Mouse (Mus musculus) monocyte, adult 5-6 weeks (primary cell): ENCODE results near the gene Syce1. TPM values are rescaled to one million over a fixed set of nuclear protein-coding genes. Genes with fewer than 3 reads are reported as not detected.
"Not testable (repeated sequence)": the region's sequence is repeated elsewhere in the genome, so short reads cannot be mapped to it uniquely, and the experiment has no call there.

Experiments
- ATAC-seq: fragments of 153-309, 156-312 bp; replicated peaks from 2 replicates; pipeline ENCODE4 v1.8.0; 2017; ENCODE audit warnings: mild to moderate bottlenecking; ENCODE audit not compliant: low TSS enrichment, insufficient number of reproducible peaks, severe bottlenecking, poor library complexity, low FRiP score
- total RNA-seq: library from RNA; stranded (forward); fragments of 200-1000, 200-491, 200-594 nt; gene quantifications from 3 replicates; pipeline ENCODE4 v1.2.3, GENCODE M21; 2017

Syce1 gene
- total RNA-seq, 1 experiment from 2014 or later: not detected

DNA sequence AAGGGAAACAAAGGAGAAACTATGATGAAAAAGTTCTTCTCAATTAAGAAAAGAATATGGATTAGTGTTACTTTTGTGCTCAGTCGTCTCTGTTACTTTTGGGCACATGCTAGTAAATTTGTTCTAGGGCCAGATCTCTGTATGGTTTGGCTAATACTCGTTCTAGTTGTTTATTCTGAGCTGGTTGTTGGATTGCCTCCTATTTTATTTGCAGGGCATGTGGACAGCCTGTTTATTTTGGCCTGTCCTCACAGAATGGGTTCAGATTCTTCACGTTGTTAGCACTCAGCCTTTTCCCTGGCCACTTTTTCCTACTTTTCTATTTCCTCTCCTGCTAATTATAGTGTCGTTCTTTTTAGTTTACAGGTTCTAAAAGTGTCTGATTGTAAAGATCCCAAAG, 5.9 kb upstream of the Syce1 start:
- ATAC-seq: no peak

DNA sequence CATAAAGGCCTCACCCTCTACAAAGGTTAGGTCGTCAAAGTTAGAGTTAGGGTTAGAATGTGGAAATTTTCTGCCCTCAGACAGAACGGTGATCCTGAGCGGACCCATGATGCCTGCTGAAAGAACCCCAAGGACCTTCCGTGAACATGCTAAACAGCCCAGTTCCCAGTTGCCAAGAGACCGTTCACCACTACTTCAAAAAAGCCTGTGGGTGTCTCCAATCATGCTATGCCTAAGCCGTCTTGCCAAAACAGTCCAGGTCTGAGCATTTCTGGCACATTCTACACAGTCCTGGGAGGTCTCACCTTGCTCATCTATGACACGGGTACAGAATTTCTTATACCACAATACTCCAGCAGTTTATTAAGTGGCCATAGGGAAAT, 392 bp upstream of the Syce1 start:
- ATAC-seq: no peak

DNA sequence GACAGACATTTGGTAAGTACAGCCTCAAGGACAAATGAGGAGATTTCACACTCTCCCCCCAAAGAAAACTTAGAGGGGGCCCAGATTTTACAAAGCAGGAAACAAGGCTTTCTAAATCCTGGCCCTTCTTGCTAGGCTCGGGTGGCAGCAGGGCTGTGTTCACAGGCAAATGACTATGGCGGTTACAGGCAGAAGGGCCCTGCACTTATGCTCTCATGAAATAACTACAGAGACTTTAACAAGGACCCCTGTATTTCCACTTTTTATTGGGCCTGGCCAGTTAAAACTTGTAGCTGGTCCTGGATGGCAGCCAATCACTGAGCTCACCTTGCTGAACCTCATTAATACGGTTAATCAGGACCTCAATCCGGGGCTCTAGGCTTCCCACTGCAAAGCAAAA, 7.1 kb downstream of the Syce1 start:
- ATAC-seq: no peak

DNA sequence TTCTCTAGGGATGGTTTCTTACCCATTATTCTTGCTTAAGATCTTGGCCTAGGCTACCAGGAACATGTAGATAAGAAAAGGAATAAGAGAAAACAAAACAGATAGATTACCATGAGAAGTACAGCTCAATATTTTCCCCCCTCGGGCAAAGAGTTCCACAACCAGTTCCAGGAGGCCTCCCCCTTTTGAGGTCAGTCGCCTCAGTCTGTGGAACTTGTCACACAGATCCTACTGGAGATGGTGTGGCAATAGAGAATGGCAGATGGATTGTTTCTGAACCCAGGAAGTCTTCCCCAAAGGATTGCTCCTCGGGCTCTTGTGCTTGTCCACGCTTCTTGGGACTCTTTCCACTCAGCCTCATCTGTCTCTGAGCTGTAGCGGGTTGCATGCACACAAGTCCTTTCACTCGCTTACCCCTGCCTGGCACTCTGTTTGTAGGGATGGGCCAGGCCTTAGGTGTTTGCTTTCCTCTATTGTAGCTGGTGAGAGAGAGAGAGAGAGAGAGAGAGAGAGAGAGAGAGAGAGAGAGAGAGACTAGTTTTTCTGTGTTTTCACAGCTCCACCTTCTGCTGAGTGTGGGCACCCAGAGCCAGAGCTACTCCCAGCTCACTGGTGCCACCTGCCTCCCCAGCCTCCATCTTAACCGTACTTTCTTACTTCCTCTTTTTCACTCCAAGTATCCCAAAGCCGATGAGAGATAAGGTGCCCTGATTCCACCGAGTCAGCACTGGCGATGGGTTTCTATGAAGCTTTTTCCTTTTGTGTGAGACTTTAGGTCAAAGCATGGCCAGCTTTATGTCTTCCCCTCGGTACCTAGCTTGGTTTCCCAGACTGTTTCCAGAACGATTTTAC, 21.5 kb downstream of the Syce1 start:
- ATAC-seq: no peak

DNA sequence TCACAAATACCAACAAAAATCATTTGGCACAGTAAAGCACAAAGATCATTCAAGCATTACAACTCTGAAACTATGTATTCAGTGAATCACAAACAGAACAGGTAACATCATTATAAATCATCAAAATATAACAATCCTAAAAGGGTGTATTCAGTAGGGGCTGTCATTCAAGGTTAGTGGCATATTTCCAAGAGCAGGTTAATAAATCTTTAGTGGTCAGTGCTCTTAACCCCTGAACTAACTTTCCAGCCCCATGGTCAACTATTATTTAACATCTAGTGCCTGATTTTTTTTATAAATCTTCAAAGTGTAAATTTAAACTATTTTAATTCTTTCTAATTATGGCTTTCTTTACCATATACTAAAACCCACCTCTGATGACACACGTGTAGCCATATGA, 22.3 kb downstream of the Syce1 start:
- not testable (repeated sequence) for ATAC-seq

DNA sequence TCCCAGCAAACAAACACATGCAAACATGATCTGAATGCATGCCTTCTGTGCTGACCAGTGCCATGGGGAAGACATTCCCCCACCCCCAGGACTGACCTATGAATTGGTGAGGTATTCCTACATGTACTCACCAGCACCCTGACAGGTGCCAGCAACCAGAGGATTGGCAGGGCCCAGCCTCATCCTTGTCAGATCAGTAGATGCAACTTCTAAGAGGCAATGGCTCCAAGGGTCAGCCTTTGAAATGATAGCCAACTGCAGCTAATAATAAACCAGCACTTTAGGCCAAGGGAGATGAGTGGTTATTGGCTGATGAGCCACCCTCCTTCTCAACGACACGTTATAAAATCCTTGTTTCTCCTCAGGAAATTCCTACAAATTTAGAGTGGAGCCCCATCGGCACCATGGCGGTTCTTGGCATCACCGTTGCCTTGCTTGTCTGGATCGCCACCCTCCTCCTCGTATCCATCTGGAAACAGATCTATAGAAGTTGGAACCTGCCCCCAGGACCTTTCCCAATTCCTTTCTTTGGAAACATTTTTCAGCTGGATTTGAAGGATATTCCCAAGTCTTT, 24.1 kb downstream of the Syce1 start, which contains the start of gene Cyp2e1:
Gene Cyp2e1, plus strand, starts transcription at position 293 of the 574 bp plus-strand sequence.
- no peak for ATAC-seq

DNA sequence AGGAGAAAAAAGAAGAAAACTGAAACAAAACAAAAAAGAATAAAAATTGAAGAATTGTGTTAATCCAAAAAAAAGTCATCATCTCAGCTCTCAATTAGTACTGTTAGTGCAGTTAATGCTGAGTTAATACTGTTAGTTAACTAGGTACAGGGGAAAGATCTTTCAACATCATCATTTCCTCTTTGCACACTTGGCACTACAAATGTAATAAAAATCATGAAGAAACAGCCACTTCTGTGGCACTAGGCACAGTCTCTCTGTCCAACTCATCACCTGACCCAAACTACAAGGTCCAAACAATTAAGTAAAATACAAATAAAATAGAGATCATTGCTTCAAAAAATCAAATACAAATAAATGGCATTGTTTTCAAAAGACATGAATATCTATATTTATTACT, 27.0 kb downstream of the Syce1 start:
- ATAC-seq: no peak

DNA sequence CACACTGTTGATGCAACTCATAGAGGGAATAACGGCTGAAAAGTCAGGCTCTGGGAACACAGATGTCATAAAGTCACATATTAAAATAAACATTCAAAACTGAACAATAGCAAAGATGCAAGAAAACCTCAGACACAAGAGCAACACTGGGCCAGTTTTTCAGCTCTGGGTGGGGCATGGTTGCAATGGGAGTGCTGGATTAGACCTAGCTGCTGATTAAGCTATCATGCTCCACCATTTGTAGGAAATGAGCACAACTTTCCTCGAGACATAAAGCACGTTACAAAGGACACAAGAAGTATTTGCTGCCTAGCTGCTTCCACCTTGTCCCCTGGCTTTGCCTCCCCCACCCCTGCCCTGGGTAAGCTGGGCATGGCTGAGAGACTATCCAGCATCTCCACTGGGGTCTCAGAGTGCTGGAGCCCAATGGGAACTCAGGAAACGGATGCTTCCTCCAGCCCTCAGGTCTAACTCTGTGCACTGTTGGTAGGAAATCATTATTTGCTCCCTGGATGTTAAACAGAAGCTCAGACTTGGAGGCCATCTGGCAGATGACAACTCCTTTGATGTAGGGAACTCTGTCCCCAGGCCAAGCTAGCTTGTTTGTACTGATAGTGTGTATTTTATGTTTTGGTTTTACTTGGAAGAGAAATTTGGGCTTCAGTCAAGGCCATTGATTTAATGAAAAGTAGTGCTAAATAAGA, 31.3 kb downstream of the Syce1 start:
- ATAC-seq: no peak

DNA sequence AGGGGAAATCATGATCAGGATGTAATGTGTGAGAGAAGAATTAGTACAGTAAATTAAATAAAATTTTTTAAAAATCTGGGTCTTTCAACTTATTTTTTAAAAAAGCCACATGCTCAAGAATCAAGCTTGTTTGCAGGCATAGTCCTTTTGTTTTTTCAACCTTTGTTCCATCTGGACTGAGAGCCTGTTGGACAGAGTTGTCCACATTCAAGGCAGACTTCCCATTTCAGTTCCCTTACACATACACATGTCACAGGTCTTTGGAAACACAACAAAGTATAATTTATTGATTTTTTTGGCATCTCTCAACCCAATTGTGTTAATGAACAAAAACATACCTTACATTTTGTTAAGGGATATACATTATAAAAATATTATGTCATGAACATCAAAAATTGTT, 33.1 kb downstream of the Syce1 start:
- ATAC-seq: no peak

DNA sequence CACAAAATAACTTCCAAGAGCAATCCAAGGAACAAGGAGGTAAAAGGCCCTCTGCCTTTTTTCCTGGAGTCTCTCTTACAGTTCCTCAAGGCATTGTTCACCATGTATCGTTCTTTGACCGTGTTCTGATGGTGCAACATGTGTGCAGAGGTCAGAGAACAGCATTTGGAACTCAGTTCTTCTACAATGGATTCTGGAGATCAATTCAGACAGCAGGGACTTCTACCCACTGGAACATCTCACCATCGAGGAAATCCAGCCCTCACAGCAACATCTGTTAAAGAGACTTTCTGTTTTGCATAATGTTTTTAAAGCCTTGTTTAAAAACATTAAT, 38.9 kb downstream of the Syce1 start:
- no peak for ATAC-seq

DNA sequence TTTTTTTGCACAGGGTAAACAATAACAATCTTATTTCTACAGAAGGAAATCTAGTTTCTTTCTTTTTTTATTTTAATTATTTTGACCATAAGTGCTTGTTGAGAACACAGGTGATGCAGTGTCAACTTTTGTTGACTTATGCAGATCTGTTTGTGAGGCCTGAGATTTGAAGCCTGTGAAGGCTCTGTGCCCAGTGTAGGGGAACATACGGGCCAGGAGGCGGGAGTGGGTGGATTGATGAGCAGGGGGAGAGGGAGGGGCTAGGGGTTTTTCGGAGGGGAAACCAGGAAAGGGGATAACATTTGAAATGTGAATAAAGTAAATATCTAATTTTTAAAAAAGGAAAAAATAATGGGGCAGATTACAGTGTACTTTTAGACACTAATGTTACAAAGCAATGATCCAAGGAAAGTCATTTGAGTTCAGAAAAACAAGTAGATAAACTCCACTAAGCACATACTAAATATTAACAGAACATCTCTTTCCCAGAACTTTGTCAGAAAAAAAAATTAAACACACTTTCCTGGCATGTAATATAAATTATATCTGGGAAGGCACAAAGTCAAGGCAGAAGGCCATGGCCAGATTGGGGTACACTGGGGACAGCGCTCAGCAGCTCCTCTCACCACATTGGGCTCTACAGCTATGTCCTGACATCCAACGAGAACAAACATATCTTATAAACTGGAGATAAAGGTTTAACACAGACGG, 39.4 kb downstream of the Syce1 start:
- ATAC-seq: no peak

DNA sequence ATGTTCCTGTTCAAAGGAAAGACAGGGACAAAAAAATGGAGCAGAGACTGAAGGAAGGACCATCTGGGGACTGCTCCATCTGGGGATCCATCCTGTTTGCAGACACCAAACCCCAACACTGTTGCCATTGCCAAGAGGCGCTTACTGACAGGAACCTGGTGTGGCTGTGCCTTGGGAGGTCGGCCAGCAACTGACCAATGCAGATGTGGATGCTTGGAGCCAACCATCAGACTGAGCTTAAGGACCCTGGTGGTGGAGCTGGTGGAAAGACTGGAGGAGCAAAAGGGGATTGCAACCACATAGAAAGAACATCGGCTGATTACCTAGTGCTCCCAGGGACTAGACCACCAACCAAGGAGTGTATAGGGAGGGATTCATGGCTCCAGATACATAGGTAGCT, 40.2 kb downstream of the Syce1 start:
- no peak for ATAC-seq

DNA sequence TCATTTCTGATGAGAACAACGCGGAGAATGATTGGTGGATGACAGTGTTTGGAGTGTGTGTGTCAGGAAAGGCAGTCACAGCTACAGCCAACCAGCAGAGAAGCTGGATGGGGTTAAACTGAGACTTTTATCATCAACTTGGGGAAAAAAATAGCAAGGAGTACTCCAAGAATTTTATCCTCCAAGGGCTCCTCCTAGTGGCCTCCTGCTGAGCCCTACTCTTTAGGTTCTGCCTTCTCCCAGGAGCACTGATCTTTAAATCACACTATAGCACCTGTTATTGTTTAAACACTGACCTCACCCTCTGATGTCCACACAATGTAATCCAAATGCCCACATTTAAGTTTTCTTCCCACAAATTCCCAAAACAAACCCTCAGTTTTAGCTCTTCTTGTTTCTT, 54.5 kb downstream of the Syce1 start:
- ATAC-seq: no peak

Other genes starting within 250 kb of the Syce1 start
- gene Olfr538, start 220.0 kb downstream of the Syce1 start, total RNA-seq: not detected in 3 replicates
- gene Olfr46, start 186.6 kb downstream of the Syce1 start, total RNA-seq: 0.10 to 0.19 TPM in 2 of 3 replicates, not detected in the other
- gene Olfr61, start 158.9 kb downstream of the Syce1 start, total RNA-seq: not detected in 3 replicates
- not detected in 3 replicates for gene Olfr53, start 141.4 kb downstream of the Syce1 start, total RNA-seq
- gene Olfr539, start 127.9 kb downstream of the Syce1 start, total RNA-seq: 0.11 TPM in 1 of 3 replicates, not detected in the others
- not detected in 3 replicates for gene Olfr45, start 105.9 kb downstream of the Syce1 start, total RNA-seq
- gene Olfr541, start 90.6 kb downstream of the Syce1 start, total RNA-seq: not detected in 3 replicates
- not detected in 3 replicates for gene Cyp2e1, start 24.1 kb downstream of the Syce1 start, total RNA-seq
- gene Zfp941, start 34.3 kb upstream of the Syce1 start, total RNA-seq: 0.29 TPM in 1 of 3 replicates, not detected in the others
- gene Urah, start 47.2 kb upstream of the Syce1 start, total RNA-seq: not detected in 3 replicates
- not detected in 3 replicates for gene Scgb1c1, start 57.7 kb upstream of the Syce1 start, total RNA-seq
- gene Odf3, start 60.0 kb upstream of the Syce1 start, total RNA-seq: not detected in 3 replicates
- 0.58 to 9.3 TPM in 2 of 3 replicates, not detected in the other for gene Gm45785, start 68.5 kb upstream of the Syce1 start, total RNA-seq
- gene Ric8a, start 69.1 kb upstream of the Syce1 start, total RNA-seq: 62.6 to 73.7 TPM (median 72.9 TPM) in 3 replicates
- gene Bet1l, start 69.7 kb upstream of the Syce1 start, total RNA-seq: 21.5 to 28.2 TPM (median 25.0 TPM) in 3 replicates
- 119 to 165 TPM (median 132 TPM) in 3 replicates for gene Psmd13, start 94.1 kb upstream of the Syce1 start, total RNA-seq
- 8.0 to 12.6 TPM (median 12.2 TPM) in 3 replicates for gene Sirt3, start 94.5 kb upstream of the Syce1 start, total RNA-seq
- gene Cox8b, start 112.6 kb upstream of the Syce1 start, total RNA-seq: not detected in 3 replicates
- gene Nlrp6, start 133.1 kb upstream of the Syce1 start, total RNA-seq: 0.10 TPM in 1 of 3 replicates, not detected in the others
- 10.6 to 14.2 TPM (median 13.8 TPM) in 3 replicates for gene Pgghg, start 153.5 kb upstream of the Syce1 start, total RNA-seq
- 2.4 TPM in 1 of 3 replicates, not detected in the others for gene Ifitm5, start 162.4 kb upstream of the Syce1 start, total RNA-seq
- gene Gm45717, start 168.1 kb upstream of the Syce1 start, total RNA-seq: not detected in 3 replicates
- 203 to 367 TPM (median 305 TPM) in 3 replicates for gene Ifitm2, start 168.1 kb upstream of the Syce1 start, total RNA-seq
- 38.2 to 83.6 TPM (median 70.9 TPM) in 3 replicates for gene Ifitm1, start 179.4 kb upstream of the Syce1 start, total RNA-seq
- 384 to 854 TPM (median 711 TPM) in 3 replicates for gene Ifitm3, start 222.9 kb upstream of the Syce1 start, total RNA-seq
- 268 to 573 TPM (median 450 TPM) in 3 replicates for gene Ifitm6, start 230.1 kb upstream of the Syce1 start, total RNA-seq
- not detected in 3 replicates for gene Gm17387, start 241.3 kb upstream of the Syce1 start, total RNA-seq